Mouse (Mus musculus) myocyte (in vitro differentiated cells): ENCODE measurements at regions not wholly inside any gene's neighbourhood (a gene's known extent, or its start where the extent isn't known, plus 50 kb on each side); places are given as distances from the start of the nearest gene placed in this dataset.

Source experiments
- MAX ChIP-seq: IDR thresholded peaks from one replicate; pipeline ENCODE4 v1.6.1; 2011; ENCODE audit warnings: low read depth, mild to moderate bottlenecking, control low read depth
- SRF ChIP-seq: IDR thresholded peaks from one replicate; pipeline ENCODE4 v1.6.1; 2011; ENCODE audit warnings: low read depth; ENCODE audit not compliant: control insufficient read depth, insufficient read length

DNA sequence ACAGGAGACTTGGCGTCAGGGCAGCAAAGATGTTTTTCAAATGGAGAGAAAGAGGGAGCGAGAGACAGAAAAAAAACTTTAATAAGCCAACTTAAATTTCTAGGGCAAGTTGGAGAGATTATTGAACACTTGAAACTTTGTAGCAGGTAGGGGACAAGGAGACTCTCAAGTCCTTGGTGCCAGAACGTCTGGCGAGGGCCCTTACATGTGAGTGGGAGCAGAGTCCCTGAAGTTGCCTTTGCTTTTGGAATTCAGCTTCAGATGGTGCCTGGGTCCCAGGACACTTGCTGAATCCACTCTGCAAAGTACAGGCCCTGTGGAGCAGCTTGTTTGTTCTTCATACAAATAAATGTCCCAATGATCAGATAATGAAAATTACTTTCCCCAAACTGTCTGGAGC, 693.2 kb upstream of the Adgrl2 start:
- TF ChIP-seq MAX (no peak), SRF (no peak)
